Mouse (Mus musculus): Measurements from ENCODE around the gene Slc44a5.
"Not testable (repeated sequence)": the region's sequence is repeated elsewhere in the genome, so short reads cannot be mapped to it uniquely, and the experiment has no call there.

Slc44a5 gene

GRCm38 (mm10) chr3:153969451-153969850, 3.8 kb upstream of the Slc44a5 start:
- DNase-seq (ENCODE audit: low read depth, low spot score) = no peak

DNA sequence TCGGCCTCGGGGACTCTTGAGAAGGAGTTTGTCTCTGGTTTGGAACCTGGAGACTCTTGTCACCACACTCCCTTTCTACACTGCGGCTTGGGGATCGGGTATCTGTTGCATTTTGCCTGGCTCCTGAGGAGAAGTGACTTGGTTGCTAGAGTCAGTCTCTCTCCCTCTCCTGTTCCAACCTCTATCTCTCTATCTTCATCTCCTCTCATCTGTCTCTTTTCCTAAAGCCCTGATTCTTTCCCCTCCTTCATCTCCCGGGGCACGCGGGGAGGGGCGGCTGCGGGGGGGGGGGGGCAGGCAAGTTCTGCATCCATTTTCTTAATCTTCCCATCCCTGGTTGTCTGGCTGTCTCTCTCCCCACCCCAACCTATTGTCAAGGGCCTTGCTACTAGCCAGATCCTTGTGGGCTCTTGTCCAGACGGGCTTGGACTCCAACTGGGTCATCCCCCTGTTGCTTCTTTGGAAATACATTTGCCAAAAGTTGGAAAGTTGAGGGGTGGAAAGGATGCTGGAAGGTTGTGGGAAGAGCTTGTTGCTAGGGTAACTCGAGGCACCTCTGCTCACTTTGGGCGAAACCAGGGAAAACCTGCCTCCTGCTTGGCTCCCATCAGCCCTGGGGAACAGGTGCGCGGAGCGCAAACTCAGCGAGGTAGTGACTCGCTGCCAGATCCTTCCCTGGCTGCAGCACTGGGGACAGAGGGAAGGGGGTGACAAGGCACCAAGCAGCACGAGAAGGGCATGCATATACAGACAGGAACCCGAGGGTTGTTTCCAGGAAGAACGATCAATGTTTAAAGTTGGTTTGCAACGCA, 919 bp downstream of the Slc44a5 start:
- DNase-seq (ENCODE audit: low read depth, low spot score) = no peak

- DNase-seq (ENCODE audit: low read depth, low spot score) = no peak
Observed at GRCm38 (mm10) chr3:153975060-153975459, 1.8 kb downstream of the Slc44a5 start.

DNA sequence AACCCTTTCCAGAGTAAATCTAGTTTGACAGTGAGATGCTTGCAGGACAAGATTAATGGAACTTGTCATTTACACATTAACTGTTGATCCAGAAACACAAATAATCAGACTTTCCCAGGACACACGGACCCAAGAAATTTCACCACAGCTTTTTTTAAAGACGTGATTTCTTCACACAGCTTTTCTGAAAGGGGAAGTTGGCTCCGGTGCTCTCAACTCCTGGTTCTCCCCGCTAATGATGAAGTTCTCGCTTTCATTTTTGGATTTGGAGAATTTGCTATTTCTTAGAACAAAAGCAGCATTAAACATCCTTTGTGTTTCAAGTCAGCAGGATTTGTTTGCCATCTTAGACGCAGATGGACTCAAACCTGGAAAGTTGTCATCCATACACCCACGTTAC, 2.6 kb downstream of the Slc44a5 start:
- DNase-seq (ENCODE audit: low read depth, low spot score) = no peak

GRCm38 (mm10) chr3:153980611-153981010, 7.4 kb downstream of the Slc44a5 start:
- no peak for DNase-seq (ENCODE audit: low read depth, low spot score)

DNA sequence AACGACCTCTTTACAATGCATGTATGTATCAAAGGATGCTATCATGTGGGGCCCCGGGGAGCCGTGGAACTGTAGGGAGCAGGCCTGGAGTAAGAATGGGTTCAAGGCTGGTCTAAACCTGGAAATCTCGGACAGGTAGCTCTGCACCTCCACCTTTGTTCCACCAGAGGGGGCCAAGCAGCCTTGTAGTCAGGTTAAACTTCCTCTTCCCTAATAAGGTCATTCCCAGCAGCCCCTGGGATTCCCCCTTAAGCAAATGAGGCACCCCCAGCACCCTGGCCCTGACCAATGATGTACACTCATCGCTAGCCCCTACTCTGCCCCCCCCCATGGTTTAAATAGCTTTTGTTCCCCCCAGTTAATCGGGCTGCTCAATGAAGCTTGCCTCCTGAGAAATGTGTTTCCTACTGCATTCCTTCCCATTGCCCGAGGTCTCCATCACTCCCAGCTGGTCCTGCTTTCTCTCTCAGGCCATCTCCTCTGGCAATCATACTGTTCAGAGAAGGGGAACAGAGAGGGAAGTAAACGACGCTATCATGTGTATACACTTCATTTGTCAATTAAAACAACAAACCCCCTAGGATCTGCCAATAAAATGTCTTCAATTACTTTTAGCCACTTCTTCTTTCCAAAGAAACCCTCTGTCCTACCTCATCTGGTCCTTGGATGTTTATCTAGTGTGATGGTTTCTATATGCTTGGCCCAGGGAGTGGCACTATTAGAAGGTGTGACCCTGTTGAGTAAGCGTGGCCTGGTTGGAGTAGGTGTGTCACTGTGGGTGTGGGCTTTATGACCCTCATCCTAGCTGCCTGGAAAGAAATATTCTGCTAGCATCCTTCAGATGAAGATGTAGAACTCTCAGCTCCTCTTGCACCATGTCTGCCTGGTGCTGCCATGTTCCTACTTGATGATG, 11.4 kb downstream of the Slc44a5 start:
- DNase-seq (ENCODE audit: low read depth, low spot score) = peak; percentile 28

DNA sequence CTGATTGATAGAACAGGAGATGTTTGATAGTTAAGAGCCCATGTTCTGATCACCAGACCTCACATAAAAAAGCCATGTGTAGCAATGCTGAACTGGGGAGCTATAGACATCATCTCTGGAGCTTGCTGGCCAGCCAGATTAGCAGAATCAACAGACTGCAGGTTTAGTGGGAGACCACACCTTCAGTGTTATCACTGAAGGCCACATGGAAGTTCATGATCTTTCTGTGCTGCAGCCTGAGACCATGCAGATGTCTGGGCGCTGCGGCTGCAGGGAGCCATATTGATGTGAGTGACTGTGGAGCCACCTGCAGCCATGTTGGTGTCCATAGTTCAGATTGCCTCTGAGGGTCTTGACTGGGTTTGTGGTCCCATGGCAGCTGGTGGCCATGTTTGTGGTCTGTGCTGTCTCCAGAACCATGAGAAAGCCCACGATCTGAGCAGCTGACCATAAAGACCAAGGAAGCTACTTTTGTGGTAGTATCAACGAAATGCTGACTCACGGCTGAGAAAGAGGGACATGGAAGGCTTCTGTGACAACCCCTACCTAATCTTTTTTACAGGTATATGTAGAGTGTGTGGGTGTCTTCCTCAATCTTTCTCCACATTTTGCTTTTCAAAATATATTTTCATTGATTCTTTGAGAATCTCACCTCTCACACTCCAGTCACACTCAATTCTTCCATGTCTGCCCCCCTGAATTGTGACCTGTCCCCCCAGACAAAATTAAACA, 26.7 kb downstream of the Slc44a5 start:
- no peak for DNase-seq (ENCODE audit: low read depth, low spot score)

DNA sequence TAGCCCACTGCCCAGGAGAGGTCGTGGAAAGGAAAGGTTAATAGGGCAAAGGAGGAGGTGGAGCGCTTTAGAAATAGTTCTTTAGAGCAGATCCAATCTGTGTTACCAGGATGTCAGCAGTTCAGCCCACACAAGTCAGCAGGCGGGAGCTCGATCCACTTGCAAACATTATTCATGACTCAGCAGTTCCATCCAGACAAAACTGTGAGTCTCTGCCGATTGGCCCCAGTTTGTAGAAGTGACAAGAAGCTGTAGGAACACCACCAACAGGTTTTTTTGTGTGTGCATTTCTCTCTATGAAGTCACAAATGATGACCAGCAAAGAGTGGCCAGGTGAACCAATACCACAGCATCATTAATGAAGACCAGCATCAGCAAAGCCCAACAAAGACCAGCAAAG, 28.1 kb downstream of the Slc44a5 start:
- DNase-seq (ENCODE audit: low read depth, low spot score) = no peak

DNA sequence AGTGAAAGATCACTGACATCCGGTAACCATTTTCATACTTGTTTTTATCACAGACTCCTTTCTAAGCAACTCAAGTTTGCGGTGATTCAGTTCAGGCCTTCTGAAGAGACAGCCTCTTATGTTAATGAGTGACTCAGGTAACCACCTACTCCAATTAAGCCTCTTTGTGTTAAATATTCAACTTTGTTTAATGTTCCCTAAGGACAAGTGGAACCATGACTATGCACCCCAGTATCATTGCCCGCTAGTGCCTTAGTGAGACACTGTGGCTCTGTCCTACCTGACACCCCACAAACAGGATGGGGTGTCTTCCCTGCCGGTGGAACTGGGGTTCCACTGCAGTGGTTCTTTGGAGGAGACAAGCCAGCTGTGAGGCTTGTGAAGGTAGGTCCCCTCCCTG, 73.6 kb downstream of the Slc44a5 start:
- DNase-seq (ENCODE audit: low read depth, low spot score) = no peak

GRCm38 (mm10) chr3:154053331-154053730, 80.1 kb downstream of the Slc44a5 start:
- no peak for DNase-seq (ENCODE audit: low read depth, low spot score)

- DNase-seq (ENCODE audit: low read depth, low spot score) = no peak
Observed at GRCm38 (mm10) chr3:154057464-154057863, 84.2 kb downstream of the Slc44a5 start.

- no peak for DNase-seq (ENCODE audit: low read depth, low spot score)
Observed at GRCm38 (mm10) chr3:154058200-154058599, 85.0 kb downstream of the Slc44a5 start.

- not testable (repeated sequence) for DNase-seq (ENCODE audit: low read depth, low spot score)
Observed at GRCm38 (mm10) chr3:154071989-154072388, 98.8 kb downstream of the Slc44a5 start.

- DNase-seq (ENCODE audit: low read depth, low spot score) = no peak
Observed at GRCm38 (mm10) chr3:154075749-154076148, 102.5 kb downstream of the Slc44a5 start.

- DNase-seq (ENCODE audit: low read depth, low spot score) = peak; percentile 21
Observed at GRCm38 (mm10) chr3:154081687-154082086, 108.5 kb downstream of the Slc44a5 start.

GRCm38 (mm10) chr3:154082241-154082640, 109.0 kb downstream of the Slc44a5 start:
- DNase-seq (ENCODE audit: low read depth, low spot score) = no peak

GRCm38 (mm10) chr3:154082961-154083360, 109.7 kb downstream of the Slc44a5 start:
- no peak for DNase-seq (ENCODE audit: low read depth, low spot score)

GRCm38 (mm10) chr3:154089996-154090395, 116.8 kb downstream of the Slc44a5 start:
- no peak for DNase-seq (ENCODE audit: low read depth, low spot score)

DNA sequence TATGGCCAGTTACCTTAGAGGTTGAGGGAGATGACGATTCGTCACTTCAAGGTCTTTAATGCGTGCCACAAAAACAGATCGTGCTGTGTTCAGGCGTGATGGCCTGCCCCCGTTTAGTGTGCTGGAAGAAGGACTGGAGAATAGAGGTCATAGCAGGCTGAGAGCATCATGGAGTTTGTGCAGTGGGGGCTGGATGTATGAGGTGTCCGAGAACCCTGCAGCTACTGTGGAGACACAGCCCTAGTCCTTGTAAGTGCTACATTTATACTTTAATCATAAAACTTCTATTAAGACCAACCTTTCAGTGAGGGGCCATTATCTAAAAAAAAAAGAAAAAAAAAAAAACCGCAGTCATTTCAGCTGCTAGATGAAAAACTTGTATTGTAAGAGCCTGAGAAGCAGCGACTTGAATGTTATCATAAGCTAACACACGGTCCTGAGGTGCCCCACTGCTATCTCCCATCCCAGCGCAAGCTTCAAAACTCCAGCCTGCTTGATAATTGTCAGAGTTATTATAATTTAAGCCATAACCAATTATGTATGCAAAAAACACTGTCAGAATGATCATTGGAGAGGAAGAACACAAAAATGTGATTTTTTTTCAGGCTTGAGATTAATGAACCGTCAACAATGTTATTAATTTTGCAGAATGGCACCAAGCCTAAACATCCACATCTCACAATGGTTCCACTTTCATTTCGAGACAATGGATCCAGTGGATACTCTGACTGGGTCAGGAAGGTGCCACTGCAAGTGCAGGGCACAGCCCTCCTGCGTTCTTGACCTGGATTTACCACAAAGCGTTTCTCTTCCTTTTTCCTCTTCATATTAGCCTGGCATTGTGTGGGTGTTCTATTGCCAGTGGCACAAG, 118.5 kb downstream of the Slc44a5 start:
- DNase-seq (ENCODE audit: low read depth, low spot score) = no peak

- no peak for DNase-seq (ENCODE audit: low read depth, low spot score)
Observed at GRCm38 (mm10) chr3:154092466-154092865, 119.2 kb downstream of the Slc44a5 start.

GRCm38 (mm10) chr3:154093745-154094322, 120.6 kb downstream of the Slc44a5 start:
- no peak for DNase-seq (ENCODE audit: low read depth, low spot score)
